Mouse (Mus musculus) C2C12 (cell line): ENCODE results near the gene Gas7.

Experiments
- CTCF ChIP-seq: IDR thresholded peaks from one replicate; pipeline ENCODE4 v1.5.1; 2011; ENCODE audit not compliant: control insufficient read depth, insufficient read depth, insufficient read length
- MAX ChIP-seq: IDR thresholded peaks from one replicate; pipeline ENCODE4 v1.6.1; 2011; ENCODE audit warnings: mild to moderate bottlenecking, control low read depth
- USF1 ChIP-seq: IDR thresholded peaks from one replicate; pipeline ENCODE4 v1.6.1; 2011; ENCODE audit warnings: low read depth, mild to moderate bottlenecking, control low read depth, moderate library complexity

- no peak for TF ChIP-seq CTCF
- no peak for TF ChIP-seq MAX
- TF ChIP-seq USF1, result no peak
Observed at GRCm38 (mm10) chr11:67728726-67729125, 273.5 kb downstream of the Gas7 start.
